Mouse (Mus musculus) embryonic facial prominence, embryonic 13.5 days (tissue): Measurements from ENCODE around the gene Hfm1. TPM values are rescaled to one million over a fixed set of nuclear protein-coding genes. Genes with fewer than 3 reads are reported as not detected.

ENCODE experiments used
- ATAC-seq: fragments of 200-750 bp; cut with Nextera tagmentation; 2 replicates; pipeline ENCODE4 v1.8.0; 2017; ENCODE audit warnings: low read depth; ENCODE audit not compliant: insufficient number of reproducible peaks, insufficient read depth, low FRiP score, low TSS enrichment
- H3K27ac ChIP-seq: fragments of 300-500 bp; sonication (generic); 2 replicates; pipeline ENCODE4 v1.5.1; 2015; ENCODE audit warnings: moderate library complexity, mild to moderate bottlenecking, inconsistent platforms
- H3K27me3 ChIP-seq: fragments of 300-500 bp; sonication (generic); 2 replicates; pipeline ENCODE4 v1.6.1; 2015; ENCODE audit warnings: mild to moderate bottlenecking, inconsistent platforms
- H3K36me3 ChIP-seq: fragments of 300-500 bp; sonication (generic); 2 replicates; pipeline ENCODE4 v1.6.1; 2015; ENCODE audit warnings: mild to moderate bottlenecking, inconsistent platforms
- H3K4me1 ChIP-seq: fragments of 300-500 bp; sonication (generic); 2 replicates; pipeline ENCODE4 v1.6.1; 2015; ENCODE audit warnings: inconsistent platforms
- H3K4me2 ChIP-seq: fragments of 300-500 bp; sonication (generic); 2 replicates; pipeline ENCODE4 v1.6.1; 2015; ENCODE audit warnings: moderate library complexity, mild to moderate bottlenecking, inconsistent platforms
- H3K4me3 ChIP-seq: fragments of 300-500 bp; sonication (generic); 2 replicates; pipeline ENCODE4 v1.5.1; 2015; ENCODE audit warnings: mild to moderate bottlenecking, inconsistent platforms
- H3K9ac ChIP-seq: fragments of 300-500 bp; sonication (generic); 2 replicates; pipeline ENCODE4 v1.6.1; 2015; ENCODE audit warnings: mild to moderate bottlenecking, inconsistent platforms
- H3K9me3 ChIP-seq: fragments of 300-500 bp; sonication (generic); 2 replicates; pipeline ENCODE4 v1.6.1; 2016; ENCODE audit warnings: inconsistent platforms
- WGBS: fragments of 180-500 bp; shearing (Covaris S2); methylation state at CpG from one replicate; pipeline ENCODE4 v1.1.7; 2015; ENCODE audit warnings: mixed read lengths; 5-methylcytosine and 5-hydroxymethylcytosine counted together
- polyA plus RNA-seq: library from polyadenylated mRNA; unstranded; fragments of >200 nt; fragmentation: Nextera tagmentation; extraction: Ambion mirVana; gene quantifications from 2 replicates; pipeline ENCODE4 v1.2.1, GENCODE M21; 2015

Hfm1 gene
- 1.8 and 2.5 TPM in 2 replicates for polyA plus RNA-seq

DNA sequence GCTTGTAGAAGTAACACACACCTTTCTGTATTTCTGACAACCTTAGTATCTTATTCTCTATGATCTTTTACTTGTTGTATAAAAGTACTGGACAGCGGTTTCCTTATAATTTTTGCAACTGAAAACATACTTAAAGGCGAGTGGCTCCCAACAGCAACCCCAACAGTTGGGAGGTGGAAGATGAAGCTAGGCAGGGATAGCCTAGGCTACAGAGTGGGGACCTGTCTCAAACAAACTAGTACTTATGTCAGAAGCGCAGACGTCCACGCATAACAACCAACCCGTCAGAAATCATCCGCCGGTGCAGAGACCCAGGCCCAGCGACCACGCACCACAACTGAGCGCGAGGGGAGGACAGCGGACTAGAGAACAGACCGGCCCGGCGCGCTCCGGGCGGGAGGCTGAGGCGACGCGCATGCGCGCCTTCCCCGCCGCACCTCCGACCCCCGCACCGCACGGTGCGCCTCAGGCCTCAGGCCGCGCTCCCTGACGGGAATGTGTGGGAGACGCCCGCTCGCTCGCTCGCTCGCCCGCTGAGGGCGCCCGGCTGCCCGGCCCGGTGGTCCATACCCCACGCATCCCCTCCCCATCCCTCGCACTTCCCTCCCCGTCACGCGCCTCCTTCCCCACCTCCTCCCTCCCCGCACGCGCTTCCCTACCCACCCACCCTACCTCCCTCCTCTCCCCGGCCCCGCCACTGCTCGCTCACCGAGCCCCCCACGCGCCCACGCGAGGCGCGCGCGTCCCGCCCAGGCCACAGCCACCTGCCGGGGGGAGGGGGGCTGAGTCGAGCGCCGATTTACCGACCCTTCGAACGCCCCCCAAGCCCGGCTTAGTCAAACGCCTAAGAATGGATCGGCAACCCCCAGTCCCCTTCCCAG is at the start of gene Hfm1:
Gene Hfm1, minus strand, starts transcription at position 834 of the 881 bp plus-strand sequence.
- WGBS = under 1% methylated on average over 65 of the region's 76 CpGs
- peak within 1 kb of the TSS; percentile 60 for H3K4me3 ChIP-seq
- H3K9ac ChIP-seq = peak within 1 kb of the TSS; percentile 75
- H3K4me1 ChIP-seq = no peaks in the 10 kb centered on the region
- ATAC-seq = peak; percentile 84
- H3K36me3 ChIP-seq = no peaks in the 10 kb centered on the region
- peak within 1 kb of the TSS; percentile 70 for H3K4me2 ChIP-seq
- no peaks in the 10 kb centered on the region for H3K27me3 ChIP-seq
- no peaks in the 10 kb centered on the region for H3K9me3 ChIP-seq
- no peak within 1 kb of the TSS for H3K27ac ChIP-seq

DNA sequence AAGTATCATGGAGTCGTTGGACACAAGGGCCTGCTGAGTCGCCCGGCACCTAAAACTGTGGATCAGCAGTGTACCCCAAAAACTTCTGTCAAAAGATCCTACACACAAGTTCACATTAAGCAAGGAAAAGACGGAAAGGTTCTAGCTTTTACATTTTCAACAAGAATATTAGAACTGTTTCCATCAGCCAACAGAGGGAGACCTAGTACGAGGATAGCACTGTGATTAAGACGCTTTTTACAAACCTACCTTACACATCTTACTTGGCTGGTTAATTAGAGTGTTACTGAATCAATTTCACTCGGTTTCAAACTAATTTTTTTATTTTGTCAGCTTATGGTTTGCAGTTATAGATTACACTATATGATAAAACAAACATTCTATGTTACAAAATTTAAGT is 47.8 kb upstream of the Hfm1 start:
- Histone ChIP-seq H3K27ac (no peak overlapping the region), H3K4me2 (no peak overlapping the region), H3K4me3 (no peak overlapping the region), H3K36me3 (peaks cover 81% of the 10 kb centered on the region), H3K9me3 (no peaks in the 10 kb centered on the region), H3K27me3 (no peaks in the 10 kb centered on the region), H3K9ac (no peak overlapping the region), H3K4me1 (peaks cover 3% of the 10 kb centered on the region; the same call in 1 of the 2 replicates)
- no peak for ATAC-seq
- WGBS = 85% methylated on average over 7 of the region's 7 CpGs

DNA sequence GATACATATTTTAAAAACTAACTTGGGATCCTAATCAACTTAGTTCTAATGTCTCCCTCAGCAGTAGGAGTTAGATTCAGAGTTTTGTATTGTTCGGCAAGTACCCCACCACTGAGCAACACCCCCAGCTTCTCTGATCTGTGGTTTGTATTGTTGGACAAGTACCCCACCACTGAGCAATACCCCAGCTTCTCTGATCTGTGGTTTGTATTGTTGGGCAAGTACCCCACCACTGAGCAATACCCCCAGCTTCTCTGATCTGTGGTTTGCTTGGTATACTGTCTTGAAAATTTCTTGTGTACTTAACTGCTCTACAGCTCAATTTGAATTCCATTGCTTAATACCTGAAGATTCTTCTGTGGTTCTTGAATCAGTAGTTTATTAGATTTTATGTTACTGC is 41.5 kb upstream of the Hfm1 start:
- no peaks in the 10 kb centered on the region for H3K9me3 ChIP-seq
- 0 out of 2 replicates have a peak overlapping the region, but pooled peaks have one; percentile 4 for H3K9ac ChIP-seq
- 91% methylated on average over 1 of the region's 1 CpGs for WGBS
- ATAC-seq = no peak
- no peak overlapping the region for H3K4me2 ChIP-seq
- peaks cover 28% of the 10 kb centered on the region for H3K36me3 ChIP-seq
- H3K27ac ChIP-seq = no peak overlapping the region
- no peaks in the 10 kb centered on the region for H3K27me3 ChIP-seq
- no peak overlapping the region for H3K4me3 ChIP-seq
- H3K4me1 ChIP-seq = peaks cover 12% of the 10 kb centered on the region

DNA sequence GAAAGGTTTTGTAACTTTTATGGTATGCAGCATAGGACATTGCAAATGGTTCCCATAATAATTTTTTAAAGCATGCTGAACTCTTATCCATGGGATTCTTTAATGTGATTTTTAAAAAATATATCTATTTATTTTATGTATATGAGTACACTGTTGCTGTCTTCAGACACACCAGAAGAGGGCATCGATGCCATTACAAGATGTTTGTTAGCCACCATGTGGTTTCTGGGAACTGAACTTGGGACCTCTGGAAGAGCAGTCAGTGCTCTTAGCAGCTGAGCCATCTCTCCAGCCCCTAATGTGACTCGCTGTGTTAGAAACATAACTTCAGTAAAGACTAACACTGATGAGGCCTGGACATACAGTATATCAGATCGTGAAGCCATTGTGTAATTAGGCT is 40.3 kb upstream of the Hfm1 start:
- no peak for ATAC-seq
- H3K27ac ChIP-seq = no peak overlapping the region
- no peak overlapping the region for H3K4me2 ChIP-seq
- H3K9ac ChIP-seq = no peak overlapping the region
- no peaks in the 10 kb centered on the region for H3K9me3 ChIP-seq
- H3K4me1 ChIP-seq = peaks cover 12% of the 10 kb centered on the region
- WGBS = 89% methylated on average over 3 of the region's 3 CpGs
- peaks cover 24% of the 10 kb centered on the region for H3K36me3 ChIP-seq
- H3K27me3 ChIP-seq = no peaks in the 10 kb centered on the region
- no peak overlapping the region for H3K4me3 ChIP-seq

DNA sequence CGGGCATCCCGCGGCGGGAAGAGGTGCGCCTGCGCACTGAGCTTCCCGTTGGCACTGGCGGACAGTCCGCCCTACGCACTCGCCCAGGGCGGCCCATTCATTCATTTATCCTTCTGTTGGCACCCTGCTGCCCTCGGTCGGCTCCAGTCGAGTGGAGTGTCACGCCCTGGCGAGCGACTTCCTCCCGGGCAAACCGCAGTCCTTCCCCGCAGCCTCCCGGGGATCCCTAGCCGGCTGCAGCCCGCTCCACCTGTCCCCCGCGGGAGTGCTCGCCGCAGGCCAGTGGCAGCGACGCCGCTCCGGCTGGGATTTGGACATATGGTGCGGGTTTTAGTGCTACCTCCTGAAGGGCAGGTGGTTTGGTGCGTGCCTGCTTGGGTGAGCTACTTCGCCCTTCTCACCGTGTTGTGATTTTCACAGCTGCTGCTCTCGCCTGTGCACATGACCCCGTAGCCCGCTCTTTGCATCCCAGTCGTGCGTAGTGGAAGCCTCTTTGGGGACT is 38.4 kb upstream of the Hfm1 start:
- Histone ChIP-seq H3K4me2 (peak overlapping the region; percentile 86), H3K4me1 (peaks cover 12% of the 10 kb centered on the region), H3K4me3 (peak overlapping the region; percentile 82), H3K9me3 (no peaks in the 10 kb centered on the region), H3K36me3 (peaks cover 10% of the 10 kb centered on the region; the same call in 1 of the 2 replicates), H3K27me3 (no peaks in the 10 kb centered on the region), H3K9ac (peak overlapping the region; percentile 80), H3K27ac (peak overlapping the region; percentile 60)
- under 1% methylated on average over 41 of the region's 41 CpGs for WGBS
- ATAC-seq = peak; percentile 79; the same call in 1 of the 2 replicates

DNA sequence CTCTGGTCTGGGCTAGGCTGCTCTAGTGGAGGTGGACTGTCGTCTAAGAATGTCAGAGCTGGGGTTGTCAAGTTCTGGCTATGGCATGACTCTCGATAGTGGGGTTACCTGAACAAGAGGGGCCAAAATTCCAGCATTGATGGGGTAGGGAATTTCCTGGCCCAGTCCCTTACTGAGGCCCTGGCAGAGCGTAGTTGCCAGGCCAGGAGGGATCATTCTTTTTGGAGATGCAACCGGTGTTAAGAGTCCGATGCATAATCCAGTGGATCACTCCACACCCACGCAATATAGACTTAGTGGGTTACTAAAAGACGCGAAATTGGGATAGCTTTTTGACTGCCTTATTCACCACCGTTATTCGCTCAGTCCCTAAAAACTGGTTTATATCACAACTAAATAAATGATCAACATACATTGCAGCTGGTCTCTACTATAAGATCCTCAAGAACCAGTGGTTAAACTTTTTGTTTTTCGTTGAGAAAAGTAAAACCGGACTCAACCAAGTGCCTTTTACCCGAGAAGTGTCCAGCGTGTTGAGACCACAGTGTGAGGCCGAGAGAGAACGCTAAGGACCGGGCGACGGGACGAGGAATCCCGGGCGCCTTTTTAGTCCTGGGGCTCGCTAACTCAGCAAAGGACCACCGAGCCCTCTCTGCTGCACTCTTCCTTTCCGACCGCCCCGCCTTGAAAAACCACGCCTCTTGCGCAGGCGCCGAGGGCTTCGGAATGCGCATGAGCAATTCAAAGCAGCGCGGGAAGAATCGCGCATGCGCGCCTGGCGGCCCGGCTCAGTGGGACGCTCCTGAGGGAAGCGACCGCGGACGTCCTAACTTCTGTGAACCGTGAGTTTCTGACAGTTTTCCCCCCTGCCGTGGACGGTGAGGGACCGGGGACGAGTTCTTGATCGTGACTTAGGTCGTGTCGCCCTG is 37.7 kb upstream of the Hfm1 start, which contains the start of gene Cdc7:
Gene Cdc7, plus strand, starts transcription at position 739 of the 929 bp plus-strand sequence.
- peak within 1 kb of the TSS; percentile 80 for H3K9ac ChIP-seq
- WGBS = 6% methylated on average over 54 of the region's 54 CpGs
- ATAC-seq = peak; percentile 90
- H3K4me2 ChIP-seq = peak within 1 kb of the TSS; percentile 86
- peak within 1 kb of the TSS; percentile 82 for H3K4me3 ChIP-seq
- no peaks in the 10 kb centered on the region for H3K27me3 ChIP-seq
- H3K27ac ChIP-seq = peak within 1 kb of the TSS; percentile 60
- H3K4me1 ChIP-seq = peaks cover 12% of the 10 kb centered on the region
- H3K36me3 ChIP-seq = 0 out of 2 replicates have a peak, but pooled peaks cover 3% of the 10 kb centered on the region
- H3K9me3 ChIP-seq = no peaks in the 10 kb centered on the region

DNA sequence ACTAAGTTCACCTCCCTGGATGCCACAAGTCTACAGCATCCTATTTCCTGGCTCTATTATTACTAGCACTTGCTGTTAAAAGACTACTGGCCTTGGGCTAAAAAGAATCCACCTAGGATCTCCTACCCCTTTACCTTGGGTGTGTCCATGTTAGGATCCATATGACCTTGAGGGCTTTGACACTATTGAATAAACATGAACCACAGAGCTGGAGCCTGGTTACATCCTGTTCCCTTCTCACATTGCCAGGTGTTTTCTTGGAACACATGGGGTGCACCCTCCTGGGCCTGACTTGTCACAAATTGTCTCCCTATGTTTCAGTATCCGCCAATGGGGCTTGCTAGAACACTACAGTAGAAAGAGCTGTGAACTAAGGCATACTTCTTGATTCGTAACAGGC is 34.3 kb upstream of the Hfm1 start:
- no peak for ATAC-seq
- Histone ChIP-seq H3K4me3 (no peak overlapping the region), H3K9ac (no peak overlapping the region), H3K27ac (no peak overlapping the region), H3K4me1 (peaks cover 11% of the 10 kb centered on the region), H3K36me3 (no peaks in the 10 kb centered on the region), H3K4me2 (no peak overlapping the region), H3K9me3 (no peaks in the 10 kb centered on the region), H3K27me3 (no peaks in the 10 kb centered on the region)
- 77% methylated on average over 2 of the region's 2 CpGs for WGBS

DNA sequence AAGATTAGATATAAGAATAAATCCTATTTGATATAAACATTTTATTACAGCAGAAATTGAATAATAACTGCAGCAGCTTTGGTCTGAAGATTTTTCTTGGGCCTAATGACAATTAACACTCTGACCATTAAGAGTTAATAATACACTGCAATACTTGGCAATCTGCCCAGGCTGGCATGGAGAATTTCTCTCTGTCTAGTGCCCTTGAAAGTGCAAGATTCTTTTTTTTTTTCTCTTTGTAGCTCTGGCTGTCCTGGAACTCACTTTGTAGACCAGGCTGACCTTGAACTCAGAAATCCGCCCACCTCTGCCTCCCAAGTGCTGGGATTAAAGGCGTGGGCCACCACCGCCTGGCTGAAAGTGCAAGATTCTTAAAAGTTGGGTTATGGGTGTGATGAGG is 32.9 kb upstream of the Hfm1 start:
- Histone ChIP-seq H3K9ac (no peak overlapping the region), H3K4me3 (no peak overlapping the region), H3K27ac (no peak overlapping the region), H3K36me3 (no peaks in the 10 kb centered on the region), H3K4me2 (no peak overlapping the region), H3K4me1 (peaks cover 4% of the 10 kb centered on the region), H3K27me3 (no peaks in the 10 kb centered on the region), H3K9me3 (no peaks in the 10 kb centered on the region)
- no peak for ATAC-seq
- 81% methylated on average over 3 of the region's 3 CpGs for WGBS

DNA sequence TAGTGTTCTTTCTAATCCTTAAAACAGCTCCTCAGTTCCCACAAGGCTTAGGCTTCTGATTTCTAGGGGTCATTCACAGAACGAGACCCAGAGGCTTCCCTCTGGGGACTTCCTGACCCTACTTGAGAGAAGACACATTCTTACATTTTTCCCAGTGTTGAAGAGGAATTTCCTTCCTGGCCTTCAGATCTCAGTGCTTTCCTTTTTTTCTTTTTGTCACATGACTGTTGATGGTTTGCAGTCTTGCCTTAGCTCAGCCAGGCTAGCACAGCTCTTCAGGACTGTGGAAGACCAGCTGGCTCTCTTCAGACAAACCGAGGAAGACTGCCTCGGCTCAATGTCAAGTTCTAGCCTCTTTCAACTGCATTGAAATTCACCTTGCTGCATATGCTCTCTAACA is 30.3 kb upstream of the Hfm1 start:
- no peaks in the 10 kb centered on the region for H3K9me3 ChIP-seq
- no peak overlapping the region for H3K27ac ChIP-seq
- H3K4me3 ChIP-seq = no peak overlapping the region
- no peaks in the 10 kb centered on the region for H3K27me3 ChIP-seq
- no peaks in the 10 kb centered on the region for H3K4me1 ChIP-seq
- H3K9ac ChIP-seq = no peak overlapping the region
- H3K36me3 ChIP-seq = no peaks in the 10 kb centered on the region
- no peak overlapping the region for H3K4me2 ChIP-seq
- 66% methylated on average over 3 of the region's 3 CpGs for WGBS
- ATAC-seq = no peak

DNA sequence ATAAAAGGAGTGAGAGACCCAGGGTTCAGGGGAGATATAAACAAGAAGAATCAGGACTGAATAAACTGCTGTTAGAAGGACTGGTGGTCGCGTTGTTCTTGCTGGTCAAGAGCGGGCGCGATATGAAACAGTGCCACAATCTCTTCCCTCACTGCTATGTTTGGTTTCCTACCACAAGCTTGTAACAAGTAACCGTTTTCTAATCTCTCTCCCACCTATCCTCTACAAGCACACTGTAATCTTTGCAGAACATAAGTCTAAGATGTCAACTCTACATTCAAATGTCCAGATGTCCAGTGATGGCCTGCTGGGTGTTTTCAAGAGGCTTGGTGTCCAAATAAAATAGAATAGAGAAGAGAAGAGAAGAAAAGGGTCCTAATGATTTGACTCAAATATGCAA is 22.6 kb upstream of the Hfm1 start:
- Histone ChIP-seq H3K27ac (no peak overlapping the region), H3K27me3 (no peaks in the 10 kb centered on the region), H3K9ac (no peak overlapping the region), H3K36me3 (no peaks in the 10 kb centered on the region), H3K9me3 (no peaks in the 10 kb centered on the region), H3K4me3 (no peak overlapping the region), H3K4me2 (no peak overlapping the region), H3K4me1 (no peaks in the 10 kb centered on the region)
- 87% methylated on average over 6 of the region's 6 CpGs for WGBS
- no peak for ATAC-seq

DNA sequence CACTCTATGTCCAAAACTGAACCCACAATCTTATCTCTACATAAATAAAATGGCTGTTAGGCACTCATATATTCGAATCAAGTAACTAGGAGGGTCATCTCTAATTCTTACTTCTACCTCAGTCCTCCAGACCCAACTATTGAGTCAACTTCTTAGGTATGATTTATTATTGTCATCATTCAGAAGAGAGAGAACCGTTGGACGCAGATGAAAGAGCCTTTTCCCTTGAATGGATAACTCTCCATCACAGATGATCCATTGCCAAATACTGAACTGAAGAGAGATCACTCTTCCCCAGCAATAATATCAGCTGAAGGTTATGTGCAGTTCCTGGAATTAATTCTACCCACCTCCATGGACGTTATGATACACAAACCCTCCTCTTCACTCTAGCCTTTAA is 20.2 kb upstream of the Hfm1 start:
- no peaks in the 10 kb centered on the region for H3K9me3 ChIP-seq

More for the DNA sequence above, 20.2 kb upstream of the Hfm1 start:
- Histone ChIP-seq H3K4me1 (no peaks in the 10 kb centered on the region), H3K4me2 (no peak overlapping the region), H3K27ac (no peak overlapping the region), H3K36me3 (no peaks in the 10 kb centered on the region), H3K27me3 (no peaks in the 10 kb centered on the region), H3K9ac (no peak overlapping the region), H3K4me3 (no peak overlapping the region)
- 83% methylated on average over 4 of the region's 4 CpGs for WGBS
- ATAC-seq = no peak
